Mouse (Mus musculus) thymus, adult 2 months (tissue): ENCODE measurements around the gene Tpm1.

Experiments used
- CTCF ChIP-seq: fragments of 200-500 bp; IDR thresholded peaks from 2 replicates; pipeline ENCODE4 v1.5.1; 2012; ENCODE audit warnings: mild to moderate bottlenecking, control low read depth, low read length, moderate library complexity, borderline replicate concordance; ENCODE audit not compliant: control insufficient read depth, poor library complexity, insufficient read depth; ENCODE audit errors: extremely low read depth
- POLR2A ChIP-seq: fragments of 200-500 bp; IDR thresholded peaks from 2 replicates; pipeline ENCODE4 v1.6.1; 2012; ENCODE audit warnings: mild to moderate bottlenecking, low read length, control low read depth, moderate library complexity; ENCODE audit not compliant: control insufficient read depth, poor library complexity, insufficient read depth; ENCODE audit errors: extremely low read depth

- TF ChIP-seq POLR2A (no peak), CTCF (no peak)
Measured at GRCm38 (mm10) chr9:67008781-67009180, 40.4 kb downstream of the Tpm1 start.
